Mouse (Mus musculus) heart, postnatal 0 days (tissue): ENCODE results near the gene Hsp90ab1.

ENCODE experiments used
- CTCF ChIP-seq: IDR thresholded peaks from 2 replicates; pipeline ENCODE4 v1.5.1; 2016; ENCODE audit warnings: antibody characterized with exemption, control low read depth, low read depth
- EP300 ChIP-seq: IDR thresholded peaks from 2 replicates; pipeline ENCODE4 v1.6.1; 2016; ENCODE audit warnings: antibody characterized with exemption, low read depth

DNA sequence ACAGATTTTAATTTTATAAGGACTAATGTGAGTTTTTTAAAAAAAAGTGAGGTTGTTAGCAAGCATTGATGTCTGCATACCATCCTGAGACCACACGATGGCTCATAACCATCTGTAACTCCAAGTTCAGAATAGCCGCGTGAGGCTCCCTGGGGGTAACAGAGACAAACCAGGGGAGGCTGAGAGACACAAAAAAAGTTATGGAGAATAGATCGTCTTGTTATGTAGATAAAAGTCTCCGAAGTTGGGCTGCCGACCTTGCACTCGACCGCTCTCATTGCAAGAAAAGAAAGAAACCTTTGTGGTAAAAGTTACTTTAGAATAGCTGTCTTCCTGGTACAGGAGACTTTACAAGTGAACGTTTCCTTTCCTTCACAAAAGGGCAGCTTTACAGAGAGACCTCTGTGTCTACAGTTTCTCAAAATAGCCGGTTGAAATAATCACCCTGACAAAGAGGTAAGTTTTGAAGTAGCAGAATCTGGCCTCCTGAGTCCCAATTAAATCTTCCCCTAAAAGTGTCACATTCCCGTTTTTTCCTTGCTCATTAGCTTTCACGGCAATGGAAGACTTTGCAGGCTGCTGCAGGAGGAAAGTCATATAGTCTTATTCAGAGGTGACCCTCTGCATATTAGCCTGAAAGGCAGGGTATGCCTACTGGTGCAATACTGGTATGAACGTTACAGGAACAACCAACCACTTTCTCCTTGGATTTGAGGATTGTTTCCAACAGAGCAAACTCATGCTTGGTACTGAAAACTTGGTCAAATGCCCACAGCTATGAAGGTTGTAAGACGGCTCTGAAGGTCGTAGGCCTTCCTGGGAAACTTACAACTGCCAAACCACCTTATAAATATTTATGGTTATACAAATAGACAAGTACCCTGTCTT lies 34.2 kb upstream of the Hsp90ab1 start:
- TF ChIP-seq EP300 (no peak), CTCF (no peak)
